Mouse (Mus musculus) frontal cortex, postnatal 10 days (tissue): ENCODE data around the gene Armc6.
A peak's percentile ranks its signal among the peaks of the same experiment; 100 is the strongest.

Source experiments
- DNase-seq, 2 experiments: peaks; one replicate each; pipeline ENCODE4 v3.0.0; 2022; ENCODE audit warnings: low spot score in 2 of 2, mixed read lengths in 1 of 2

Gene Armc6

GRCm38 (mm10) chr8:70234080-70234780, at the start of gene Armc6, which contains the start of gene Sugp2:
Armc6 (minus strand) TSS chr8:70234466.
Sugp2 (plus strand) TSS chr8:70234226.
- DNase-seq, result peak; percentile 90 to 94

DNA sequence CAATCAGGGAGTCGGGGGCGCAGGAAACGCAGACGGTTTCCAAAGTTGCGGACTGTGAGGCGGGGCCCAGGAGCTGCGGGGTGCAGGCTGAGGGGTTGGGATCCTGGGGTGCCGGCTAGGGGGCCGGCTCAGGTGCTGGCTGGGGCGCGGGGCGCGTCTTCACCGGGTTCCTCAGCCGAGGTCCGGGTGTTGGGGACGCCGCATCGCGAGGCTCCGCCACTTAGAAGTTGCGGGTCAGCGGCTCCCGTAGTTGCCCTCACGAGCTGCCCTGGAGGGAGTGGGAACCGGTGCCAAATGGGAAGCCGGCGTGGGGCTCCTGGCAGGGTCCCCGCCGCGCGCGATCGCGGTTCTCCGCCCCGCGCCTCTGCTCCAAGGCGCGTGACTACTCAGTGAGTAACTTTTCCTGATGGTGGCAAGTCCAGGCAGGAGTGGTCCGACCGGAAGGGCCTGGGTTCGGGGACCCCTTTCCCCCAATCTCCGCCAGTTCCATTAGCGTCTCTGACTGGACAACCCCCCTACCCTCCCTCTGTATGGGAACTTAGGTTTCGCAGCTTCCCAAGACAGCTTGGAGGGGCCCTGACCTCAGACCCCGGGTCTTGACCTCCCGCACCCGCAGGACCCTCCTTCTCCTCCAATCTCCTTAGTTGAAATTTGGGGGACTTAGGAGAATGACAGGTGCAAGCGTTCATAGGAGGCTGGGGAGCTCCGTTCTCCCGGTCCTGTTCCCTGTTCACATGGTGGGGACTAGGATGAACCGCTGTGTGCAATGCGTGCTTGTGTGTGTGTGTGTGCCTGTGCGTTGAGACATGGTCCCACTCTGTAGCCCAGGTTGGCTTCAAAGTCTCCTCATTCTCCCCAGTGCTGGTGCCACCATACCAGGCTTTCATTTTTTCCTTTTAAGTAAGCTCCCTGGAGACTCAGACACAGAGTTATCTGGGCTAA, 49.1 kb upstream of the Armc6 start:
- no peak for DNase-seq

DNA sequence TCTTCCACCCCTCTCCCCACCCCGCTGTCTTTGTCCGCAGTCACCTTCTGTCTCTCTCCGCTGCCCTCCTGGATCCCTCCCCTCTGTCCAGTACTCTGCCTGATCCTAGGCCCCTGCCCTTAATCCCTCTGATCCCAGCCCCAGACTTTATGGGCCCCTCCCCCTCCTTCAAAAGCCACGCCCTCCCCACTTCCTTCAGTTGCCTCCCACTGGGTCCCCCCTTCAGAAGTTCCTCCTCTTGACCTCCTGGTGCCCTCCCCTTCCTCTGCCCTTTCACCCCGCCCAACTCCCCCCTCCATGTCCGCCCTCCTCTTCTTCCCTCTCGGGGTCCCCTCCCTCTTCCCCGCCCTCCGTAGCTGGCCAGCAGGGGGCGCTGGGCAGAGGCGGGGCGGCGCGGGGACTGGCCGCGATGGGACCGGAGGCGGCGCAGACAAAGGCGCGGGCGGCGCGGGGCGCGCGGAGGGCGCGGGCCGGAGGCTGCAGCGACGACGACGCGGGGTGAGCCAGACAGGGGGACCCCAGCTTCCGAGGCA, 48.4 kb upstream of the Armc6 start, which contains the start of gene Homer3:
TSS of gene Homer3 (plus strand) at position 225 of the 533 bp plus-strand sequence.
- DNase-seq, result peak; percentile 78 to 79

DNA sequence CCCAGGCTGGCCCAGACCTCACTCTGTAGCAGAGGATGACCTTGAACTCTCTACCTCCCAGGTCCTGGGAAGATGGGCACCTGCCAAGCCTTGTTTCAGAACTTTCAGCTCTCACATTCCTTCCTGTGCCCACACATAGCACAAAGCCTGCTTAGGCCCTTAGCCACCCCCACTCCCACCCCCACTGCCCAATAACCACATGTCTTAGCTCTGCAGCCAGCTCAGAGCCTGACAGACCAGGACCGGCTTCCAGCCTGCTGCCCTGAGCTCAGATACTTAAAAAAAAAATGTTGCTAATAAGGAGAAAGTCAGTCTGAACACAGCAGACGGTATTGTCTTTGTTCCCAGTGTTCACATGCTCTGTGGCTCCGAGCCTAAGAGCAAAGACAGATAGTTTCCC, 46.7 kb upstream of the Armc6 start:
- DNase-seq, result no peak

GRCm38 (mm10) chr8:70279266-70279665, 45.0 kb upstream of the Armc6 start:
- no peak for DNase-seq

DNA sequence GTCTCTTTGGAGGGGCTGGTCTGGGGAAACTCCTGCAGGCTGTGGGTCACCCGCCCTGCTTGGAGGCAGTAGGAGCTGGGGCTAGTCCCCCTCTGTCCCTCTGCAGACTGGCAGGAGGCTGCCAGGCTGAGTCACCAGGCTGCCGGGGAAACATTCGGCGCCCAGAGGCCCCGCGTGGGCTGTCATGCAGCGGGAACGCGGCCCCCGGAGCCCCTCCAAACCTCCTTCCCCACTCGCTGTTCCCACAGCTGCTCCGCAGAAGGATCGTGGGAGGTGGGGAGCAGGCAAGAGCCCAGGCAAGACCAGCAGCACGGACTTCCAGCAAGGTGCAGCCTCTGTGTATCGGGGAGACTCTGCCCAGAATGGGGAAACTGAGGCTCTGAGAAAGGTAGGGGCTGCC, 43.9 kb upstream of the Armc6 start:
- DNase-seq, result no peak

- DNase-seq, result no peak
Observed at GRCm38 (mm10) chr8:70276476-70276875, 42.2 kb upstream of the Armc6 start.

DNA sequence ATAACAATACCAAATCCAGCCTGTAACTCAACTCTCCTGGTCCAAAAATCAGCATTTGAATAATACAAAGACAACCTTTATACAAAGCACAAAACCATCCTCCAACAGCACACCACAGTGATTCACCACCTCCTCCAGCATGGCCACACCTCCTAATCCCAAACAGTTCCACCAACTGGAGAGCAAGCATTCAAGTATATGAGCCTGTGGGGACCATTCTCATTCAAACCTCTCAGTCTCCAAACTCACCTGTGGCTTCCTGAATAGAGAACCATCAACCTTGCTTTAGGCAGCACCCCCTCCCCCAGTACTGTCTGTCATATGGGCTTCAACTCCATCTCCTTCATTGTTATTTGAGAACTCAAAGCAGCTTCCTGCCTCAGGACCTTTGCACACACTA, 40.1 kb upstream of the Armc6 start:
- DNase-seq, result no peak

DNA sequence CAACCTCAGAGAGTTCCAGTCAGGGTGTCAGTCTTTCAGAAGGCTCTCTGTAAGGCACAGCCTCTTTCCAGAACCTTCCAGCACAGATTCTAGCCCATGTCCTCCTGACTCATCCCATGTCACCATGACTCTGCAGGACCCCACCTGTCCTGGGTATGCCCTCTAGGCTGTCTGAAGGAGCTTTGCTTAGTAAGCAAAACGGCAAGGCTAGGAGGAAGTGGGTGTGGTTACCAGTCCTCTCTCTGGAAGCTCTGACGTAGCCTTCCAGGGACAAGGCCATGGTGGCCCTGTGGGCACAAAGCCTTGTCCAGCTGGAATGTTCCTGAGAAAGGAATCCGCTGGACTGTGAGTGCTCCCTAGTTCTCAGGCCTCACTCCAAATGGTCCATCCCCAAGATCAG, 38.7 kb upstream of the Armc6 start:
- no peak for DNase-seq

DNA sequence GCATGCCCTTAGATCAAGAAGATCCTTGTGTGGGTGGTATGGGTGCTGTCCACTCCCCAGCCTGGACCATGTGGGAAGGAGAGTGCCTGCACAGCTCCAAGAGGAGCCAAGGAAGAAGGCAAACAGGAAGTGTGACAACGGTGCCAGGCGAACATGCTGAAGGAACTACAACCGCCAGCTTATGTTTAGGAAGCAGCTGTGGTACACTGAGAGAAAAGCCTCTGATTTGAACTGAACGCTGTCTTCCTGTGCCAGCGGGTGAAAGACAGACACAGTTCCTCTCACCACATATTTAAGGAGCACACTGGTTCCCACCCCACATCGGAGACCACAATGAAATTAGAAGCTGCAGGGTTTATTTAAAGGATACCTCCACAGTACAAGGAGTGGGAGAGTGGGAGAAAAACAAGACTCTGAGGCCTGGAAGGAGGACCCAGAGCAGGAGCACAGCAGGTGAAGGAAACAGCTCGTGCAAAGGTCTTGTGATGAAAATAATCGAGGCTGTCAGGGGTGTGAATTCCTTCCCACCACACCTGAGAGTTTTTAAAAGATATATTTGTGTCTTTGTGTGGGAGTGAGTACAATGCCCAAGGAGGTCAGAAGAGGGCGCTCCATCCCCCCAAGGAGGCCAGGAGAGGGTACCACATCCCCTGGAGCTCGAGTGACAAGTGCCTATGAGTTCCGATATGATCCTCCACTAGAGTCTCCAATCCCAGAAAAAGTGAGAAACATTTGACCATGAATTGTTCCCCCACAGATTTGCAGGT, 34.7 kb upstream of the Armc6 start:
- no peak for DNase-seq

DNA sequence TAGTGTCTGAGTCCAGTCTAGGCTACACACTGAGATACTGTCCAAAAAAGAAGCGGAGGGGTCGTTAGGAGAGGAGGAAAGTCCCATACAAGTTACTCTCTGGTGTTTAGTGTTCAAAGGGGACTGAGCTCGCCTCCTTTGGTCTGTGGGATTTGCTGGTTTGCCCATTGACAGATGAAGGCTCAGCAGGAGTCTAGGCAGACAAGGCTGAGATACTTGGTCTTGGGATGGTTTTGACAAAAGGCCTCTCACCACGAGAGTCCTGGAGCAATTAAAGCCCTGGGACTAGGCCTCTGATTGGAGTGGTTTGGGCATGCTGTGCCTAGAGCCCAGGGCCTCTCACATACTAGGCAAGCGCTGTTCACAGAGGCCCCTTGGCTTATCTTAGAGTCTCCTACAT, 34.0 kb upstream of the Armc6 start:
- no peak for DNase-seq

- DNase-seq, result no peak
Observed at GRCm38 (mm10) chr8:70267674-70268073, 33.4 kb upstream of the Armc6 start.

GRCm38 (mm10) chr8:70259043-70259442, 24.8 kb upstream of the Armc6 start:
- no peak for DNase-seq

- DNase-seq, result no peak
Observed at GRCm38 (mm10) chr8:70258600-70258999, 24.3 kb upstream of the Armc6 start.

DNA sequence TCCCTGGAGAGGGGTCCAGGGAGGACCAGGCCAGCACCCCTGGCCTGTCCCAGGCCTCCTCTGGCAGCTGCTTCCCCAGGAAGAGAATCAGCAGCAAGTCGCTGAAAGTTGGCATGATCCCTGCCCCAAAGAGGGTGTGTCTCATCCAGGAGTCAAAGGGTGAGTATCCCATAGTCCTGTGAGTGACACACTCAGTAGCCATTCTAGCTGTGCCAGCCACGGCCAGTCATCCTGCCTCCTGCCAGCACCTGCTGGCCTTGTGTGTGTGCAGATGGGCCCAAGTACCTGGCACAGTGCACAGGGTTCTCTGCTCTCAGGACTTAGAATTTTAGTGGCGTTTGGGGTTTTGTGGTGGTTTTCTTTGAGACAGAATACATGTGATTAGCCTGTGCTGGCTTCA, 23.2 kb upstream of the Armc6 start:
- no peak for DNase-seq

DNA sequence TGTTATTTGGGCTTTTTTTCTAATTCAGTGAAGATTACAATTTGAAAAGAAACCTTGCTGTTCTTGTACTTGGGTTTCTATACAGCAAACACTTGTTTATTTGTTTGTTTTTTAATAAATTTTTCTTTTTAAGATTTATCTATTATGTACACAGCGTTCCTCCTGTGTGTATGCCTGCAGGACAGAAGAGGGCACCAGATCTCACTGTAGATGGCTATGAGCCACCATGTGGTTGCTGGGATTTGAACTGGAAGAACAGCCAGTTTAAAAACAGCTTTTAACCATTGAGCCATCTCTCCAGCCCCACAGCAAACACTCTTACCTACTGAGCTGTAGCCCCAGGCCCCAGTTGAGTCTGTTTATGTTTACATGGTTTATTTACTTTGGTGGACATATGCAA, 20.4 kb upstream of the Armc6 start:
- no peak for DNase-seq

DNA sequence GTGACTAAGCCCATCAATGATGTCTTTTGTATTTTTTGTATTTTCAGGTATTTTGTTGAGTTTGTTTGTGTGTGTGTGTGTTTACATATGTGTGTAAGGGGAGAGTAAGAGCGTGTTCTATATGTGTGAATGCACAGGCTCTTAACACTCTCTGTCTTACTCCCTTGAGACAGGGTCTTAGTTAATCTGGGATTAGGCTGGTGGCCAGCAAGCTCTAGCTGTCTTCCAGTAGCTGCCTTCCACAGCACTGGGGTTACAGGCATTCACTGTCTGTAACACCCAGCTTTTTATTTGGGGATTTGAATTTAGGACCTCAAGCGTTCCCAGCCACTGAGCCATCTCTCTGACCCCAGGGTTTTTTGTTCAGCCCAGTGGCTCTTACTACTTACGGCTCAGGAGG, 13.6 kb upstream of the Armc6 start:
- DNase-seq, result no peak

GRCm38 (mm10) chr8:70246622-70247021, 12.4 kb upstream of the Armc6 start:
- DNase-seq, result no peak

- DNase-seq, result no peak
Observed at GRCm38 (mm10) chr8:70240642-70241041, 6.4 kb upstream of the Armc6 start.

DNA sequence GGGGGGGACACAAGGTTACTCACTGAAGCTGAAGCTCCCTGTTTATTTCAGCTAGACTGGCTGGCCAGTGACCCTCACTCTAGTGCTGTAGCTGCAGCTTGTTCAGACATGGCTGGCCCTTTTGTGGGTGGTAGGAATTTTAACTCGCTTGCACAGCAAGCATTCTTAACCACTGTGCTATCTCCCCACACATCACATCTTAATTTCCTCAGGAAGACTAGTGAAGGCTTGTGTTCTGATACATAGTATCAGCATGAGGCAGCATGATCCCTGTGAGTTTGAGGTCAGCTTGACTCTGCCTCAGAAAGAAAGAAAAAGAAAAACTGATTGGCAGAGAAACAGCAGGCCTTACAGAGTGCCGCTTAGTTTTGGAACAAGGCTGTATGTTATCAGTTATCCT, 3.6 kb upstream of the Armc6 start:
- DNase-seq, result no peak

GRCm38 (mm10) chr8:70234781-70235128, 489 bp upstream of the Armc6 start:
- DNase-seq, result no peak

GRCm38 (mm10) chr8:70233606-70234005, 660 bp downstream of the Armc6 start:
- no peak for DNase-seq
